Mouse (Mus musculus): ENCODE measurements at regions not wholly inside any gene's neighbourhood (a gene's known extent, or its start where the extent isn't known, plus 50 kb on each side); places are given as distances from the start of the nearest gene placed in this dataset.
A peak's percentile ranks its signal among the peaks of the same experiment; 100 is the strongest.

DNA sequence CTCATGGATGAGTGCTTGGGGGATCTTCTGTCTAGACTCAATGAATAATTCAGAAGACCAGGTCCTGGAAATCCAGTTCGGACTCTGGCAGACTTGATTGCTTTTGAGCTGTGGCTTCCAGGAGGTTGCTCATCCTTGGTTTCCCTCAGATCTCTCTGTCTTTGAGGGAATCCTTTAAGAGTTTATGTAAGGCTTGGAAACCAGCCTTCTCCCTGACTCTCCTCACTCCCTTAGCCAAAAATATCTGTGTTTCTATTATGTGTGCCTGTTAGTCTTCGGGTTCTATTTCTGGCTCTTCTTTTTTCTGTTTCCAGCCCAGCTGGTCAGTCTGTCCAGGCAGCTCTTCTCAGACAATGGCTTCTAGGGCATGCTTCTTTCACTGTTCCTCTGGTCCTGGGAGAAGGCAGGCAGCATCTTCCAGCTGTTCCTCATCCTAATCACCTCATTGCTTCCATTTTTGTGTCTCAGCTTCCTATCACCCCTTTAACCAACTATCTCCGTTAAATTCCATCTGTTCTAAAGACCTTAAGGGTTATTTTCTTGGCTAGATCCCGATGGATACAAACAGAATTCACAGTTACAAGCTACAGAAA lies 139.3 kb upstream of the Vldlr start:
- WGBS: 30% methylated on average over 4 of the region's 4 CpGs
- no peak overlapping the region for H3K27ac ChIP-seq (ENCODE audit: insufficient read depth, low read length)
- TF ChIP-seq CTCF (IDR thresholded peaks at IDR 0.05; ENCODE audit: borderline replicate concordance, insufficient read depth, low read depth, low read length): no peak
- TF ChIP-seq POLR2A (IDR thresholded peaks at IDR 0.05; ENCODE audit: borderline replicate concordance, insufficient read depth, low read length): no peak

DNA sequence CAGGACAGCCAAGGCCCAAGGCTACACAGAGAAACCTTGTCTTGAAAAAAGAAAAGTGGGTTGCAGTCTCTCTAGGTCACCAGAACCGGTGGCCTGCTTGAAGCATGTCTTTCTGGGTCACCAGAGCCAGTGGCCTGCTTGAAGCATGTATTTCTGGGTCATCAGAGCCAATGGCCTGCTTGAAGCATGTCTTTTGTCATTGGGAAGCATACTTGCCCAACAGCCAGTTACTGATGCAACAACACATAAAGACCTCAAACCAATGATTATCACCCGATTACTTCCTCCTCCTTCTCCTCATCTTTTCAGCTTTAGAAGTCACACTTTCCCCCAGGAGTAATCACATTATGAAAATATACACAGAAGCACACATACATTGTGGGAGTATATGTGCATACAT lies 128.9 kb upstream of the Vldlr start:
- 65% methylated on average over 2 of the region's 2 CpGs for WGBS
- Histone ChIP-seq H3K27ac (ENCODE audit: insufficient read depth, low read length) (no peak overlapping the region), H3K27me3 (ENCODE audit: control insufficient read depth, insufficient read depth, low read length) (no peaks in the 10 kb centered on the region), H3K4me1 (ENCODE audit: control insufficient read depth, insufficient read depth, low read length) (no peaks in the 10 kb centered on the region), H3K4me3 (replicated peaks; ENCODE audit: insufficient read depth, low read depth, low read length) (no peak overlapping the region)
- no peak for TF ChIP-seq CTCF (IDR thresholded peaks at IDR 0.05; ENCODE audit: borderline replicate concordance, insufficient read depth, low read depth, low read length)
- TF ChIP-seq POLR2A (IDR thresholded peaks at IDR 0.05; ENCODE audit: borderline replicate concordance, insufficient read depth, low read length): no peak
- DNase-seq: peak in 1 of 2 experiments; percentile 29

More for the DNA sequence above, 139.3 kb upstream of the Vldlr start:
- DNase-seq: no peak
- Histone ChIP-seq H3K4me3 (replicated peaks; ENCODE audit: insufficient read depth, low read depth, low read length) (no peak overlapping the region), H3K4me1 (ENCODE audit: control insufficient read depth, insufficient read depth, low read length) (no peaks in the 10 kb centered on the region), H3K27me3 (ENCODE audit: control insufficient read depth, insufficient read depth, low read length) (no peaks in the 10 kb centered on the region)

DNA sequence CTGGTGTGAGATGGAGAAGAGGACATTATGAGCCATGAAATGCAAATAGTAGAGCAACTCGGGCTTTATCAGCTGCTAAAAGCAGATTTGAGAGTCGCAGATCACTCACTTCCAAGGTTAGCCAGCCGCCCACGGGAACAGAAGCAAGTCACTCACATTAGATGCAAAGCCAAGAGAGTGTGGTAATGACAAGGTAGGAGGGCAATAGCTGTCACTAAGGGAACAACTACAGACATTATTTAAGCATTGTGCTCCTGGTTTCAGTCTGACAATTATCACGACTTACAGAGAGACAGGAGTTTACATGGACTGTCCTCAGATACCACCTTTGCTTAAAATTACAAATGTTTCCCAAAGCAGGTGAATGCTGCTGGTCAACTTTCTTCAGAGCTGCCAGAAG lies 128.5 kb upstream of the Vldlr start:
- no peak overlapping the region for H3K4me3 ChIP-seq (replicated peaks; ENCODE audit: insufficient read depth, low read depth, low read length)
- H3K27me3 ChIP-seq (ENCODE audit: control insufficient read depth, insufficient read depth, low read length): no peaks in the 10 kb centered on the region
- 82% methylated on average over 5 of the region's 5 CpGs for WGBS
- no peak for TF ChIP-seq CTCF (IDR thresholded peaks at IDR 0.05; ENCODE audit: borderline replicate concordance, insufficient read depth, low read depth, low read length)
- TF ChIP-seq POLR2A (IDR thresholded peaks at IDR 0.05; ENCODE audit: borderline replicate concordance, insufficient read depth, low read length): no peak
- DNase-seq: no peak
- no peak overlapping the region for H3K27ac ChIP-seq (ENCODE audit: insufficient read depth, low read length)
- no peaks in the 10 kb centered on the region for H3K4me1 ChIP-seq (ENCODE audit: control insufficient read depth, insufficient read depth, low read length)

DNA sequence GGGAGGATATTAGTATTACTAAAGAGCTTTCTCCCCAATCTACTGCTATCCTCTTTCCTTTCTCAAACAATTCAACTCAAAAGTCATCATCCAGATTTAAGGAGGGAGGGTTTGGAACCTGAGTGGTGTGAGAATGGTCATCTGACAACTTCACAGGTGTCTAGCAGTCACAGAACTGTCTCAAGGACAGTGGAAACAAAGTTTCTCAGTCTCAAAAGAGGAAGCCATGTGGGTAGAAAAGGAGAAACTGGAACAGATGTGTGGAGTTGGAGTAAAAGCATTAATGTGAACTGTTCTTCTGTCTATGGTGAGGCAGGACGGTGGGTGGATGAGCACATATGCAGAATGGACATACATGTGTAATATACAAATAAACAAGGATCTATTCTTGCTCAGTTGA lies 127.2 kb upstream of the Vldlr start:
- WGBS: 96% methylated on average over 1 of the region's 1 CpGs
- no peak overlapping the region for H3K27ac ChIP-seq (ENCODE audit: insufficient read depth, low read length)
- no peak for DNase-seq
- H3K27me3 ChIP-seq (ENCODE audit: control insufficient read depth, insufficient read depth, low read length): no peaks in the 10 kb centered on the region
- H3K4me1 ChIP-seq (ENCODE audit: control insufficient read depth, insufficient read depth, low read length): no peaks in the 10 kb centered on the region
- no peak overlapping the region for H3K4me3 ChIP-seq (replicated peaks; ENCODE audit: insufficient read depth, low read depth, low read length)
- TF ChIP-seq CTCF (IDR thresholded peaks at IDR 0.05; ENCODE audit: borderline replicate concordance, insufficient read depth, low read depth, low read length) (no peak), POLR2A (IDR thresholded peaks at IDR 0.05; ENCODE audit: borderline replicate concordance, insufficient read depth, low read length) (no peak)

DNA sequence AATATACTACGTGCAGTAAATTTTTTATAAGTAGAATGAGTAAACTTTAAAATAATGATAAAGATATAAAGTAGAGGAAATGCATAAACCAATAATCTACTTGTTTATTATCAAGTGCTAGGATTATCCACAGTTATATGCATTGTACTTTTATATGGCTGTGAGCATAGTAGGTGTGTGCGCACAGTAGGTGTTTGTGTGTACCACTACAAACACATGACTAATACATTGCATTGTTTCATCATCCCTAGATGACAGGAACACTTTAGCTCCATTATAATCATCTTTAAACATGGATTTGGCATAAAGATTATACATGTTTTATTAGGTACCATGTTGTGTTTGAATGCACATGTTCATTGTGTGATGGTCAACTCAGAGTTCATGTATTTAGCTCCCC lies 124.7 kb upstream of the Vldlr start:
- Histone ChIP-seq H3K4me1 (ENCODE audit: control insufficient read depth, insufficient read depth, low read length) (no peaks in the 10 kb centered on the region), H3K27me3 (ENCODE audit: control insufficient read depth, insufficient read depth, low read length) (no peaks in the 10 kb centered on the region), H3K4me3 (replicated peaks; ENCODE audit: insufficient read depth, low read depth, low read length) (no peak overlapping the region), H3K27ac (ENCODE audit: insufficient read depth, low read length) (no peak overlapping the region)
- no peak for TF ChIP-seq CTCF (IDR thresholded peaks at IDR 0.05; ENCODE audit: borderline replicate concordance, insufficient read depth, low read depth, low read length)
- TF ChIP-seq POLR2A (IDR thresholded peaks at IDR 0.05; ENCODE audit: borderline replicate concordance, insufficient read depth, low read length): no peak
- no peak for DNase-seq
- 96% methylated on average over 2 of the region's 2 CpGs for WGBS

DNA sequence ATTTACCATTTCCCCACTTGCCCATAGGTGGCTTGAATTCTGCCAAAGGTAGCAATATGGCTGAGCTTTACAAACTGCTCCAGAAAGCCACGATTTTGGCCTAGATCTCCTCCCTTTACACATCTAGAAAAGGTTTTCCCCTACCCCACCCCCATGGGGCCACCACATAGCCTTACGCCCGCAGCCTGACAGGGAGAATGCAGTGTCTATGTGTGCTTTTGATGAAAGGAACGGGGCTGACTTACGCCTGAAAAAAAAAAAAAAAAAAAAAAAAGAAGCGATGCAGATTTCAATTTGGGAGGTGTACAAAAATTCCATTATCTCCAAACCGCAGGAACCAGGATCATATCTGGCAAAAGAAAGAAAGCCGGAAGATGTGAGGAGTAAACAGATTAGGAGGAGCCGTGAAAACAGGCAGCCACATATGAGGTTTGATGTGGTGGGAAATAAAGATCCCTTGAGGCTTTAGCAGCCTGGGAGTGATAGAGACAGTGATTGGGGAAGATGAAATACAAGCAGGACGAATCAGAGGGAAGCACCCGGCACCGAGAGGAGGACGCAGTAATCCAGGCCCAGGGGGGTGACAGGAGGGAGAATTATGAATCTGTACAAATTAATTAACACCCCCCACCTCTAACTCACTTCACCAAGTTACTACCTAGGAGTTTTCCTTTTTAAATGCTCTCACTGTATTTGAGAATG lies 121.4 kb upstream of the Vldlr start:
- Histone ChIP-seq H3K4me1 (ENCODE audit: control insufficient read depth, insufficient read depth, low read length) (no peaks in the 10 kb centered on the region), H3K27ac (ENCODE audit: insufficient read depth, low read length) (no peak overlapping the region), H3K27me3 (ENCODE audit: control insufficient read depth, insufficient read depth, low read length) (no peaks in the 10 kb centered on the region; the same call in 1 of the 2 replicates), H3K4me3 (replicated peaks; ENCODE audit: insufficient read depth, low read depth, low read length) (no peak overlapping the region)
- no peak for TF ChIP-seq POLR2A (IDR thresholded peaks at IDR 0.05; ENCODE audit: borderline replicate concordance, insufficient read depth, low read length)
- no peak for TF ChIP-seq CTCF (IDR thresholded peaks at IDR 0.05; ENCODE audit: borderline replicate concordance, insufficient read depth, low read depth, low read length)
- 43% methylated on average over 13 of the region's 13 CpGs for WGBS
- no peak for DNase-seq

DNA sequence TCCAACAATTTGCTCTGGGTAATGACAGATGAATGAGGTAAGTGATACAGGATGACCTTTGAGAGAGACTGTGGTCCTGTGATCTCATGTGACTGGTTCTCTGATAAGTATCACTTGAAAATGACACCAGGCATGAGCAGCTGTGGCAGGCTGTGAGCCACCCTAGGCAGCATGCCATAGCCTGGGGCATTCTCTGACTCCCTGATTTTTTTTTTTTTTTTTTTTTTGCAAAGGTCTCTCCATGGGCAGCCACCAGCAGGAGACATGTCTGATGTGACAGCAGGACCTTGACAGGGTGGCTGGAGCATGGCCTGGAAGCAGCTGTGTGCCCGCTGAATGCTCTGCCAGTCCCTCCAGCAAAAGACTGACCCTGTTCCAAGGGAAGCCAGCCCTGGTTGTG lies 116.4 kb upstream of the Vldlr start:
- H3K27me3 ChIP-seq (ENCODE audit: control insufficient read depth, insufficient read depth, low read length): no peaks in the 10 kb centered on the region; the same call in 1 of the 2 replicates
- 33% methylated on average over 1 of the region's 1 CpGs for WGBS
- H3K4me3 ChIP-seq (replicated peaks; ENCODE audit: insufficient read depth, low read depth, low read length): no peak overlapping the region
- DNase-seq: no peak
- H3K4me1 ChIP-seq (ENCODE audit: control insufficient read depth, insufficient read depth, low read length): no peaks in the 10 kb centered on the region; the same call in 1 of the 2 replicates
- TF ChIP-seq CTCF (IDR thresholded peaks at IDR 0.05; ENCODE audit: borderline replicate concordance, insufficient read depth, low read depth, low read length) (no peak), POLR2A (IDR thresholded peaks at IDR 0.05; ENCODE audit: borderline replicate concordance, insufficient read depth, low read length) (no peak)
- H3K27ac ChIP-seq (ENCODE audit: insufficient read depth, low read length): no peak overlapping the region

DNA sequence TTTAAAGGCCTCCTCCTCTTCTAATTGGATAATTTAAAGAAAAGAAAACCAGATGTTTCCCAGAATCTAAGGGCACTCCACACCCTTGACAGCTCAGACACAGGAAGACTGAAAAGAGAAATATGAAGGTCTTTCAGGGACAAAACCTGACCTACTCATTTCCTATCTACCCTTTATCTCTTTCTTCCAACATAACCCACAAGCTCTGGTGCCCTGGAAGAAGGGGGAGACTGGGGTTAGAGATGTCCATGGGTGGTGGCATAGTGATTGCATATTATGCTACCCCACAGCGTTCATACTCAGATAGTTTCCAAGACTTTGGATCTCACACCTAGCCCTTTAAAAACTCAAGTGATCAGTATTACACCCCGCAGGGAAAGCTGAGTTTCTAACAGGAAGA lies 105.8 kb upstream of the Vldlr start:
- WGBS: 92% methylated on average over 2 of the region's 2 CpGs
- Histone ChIP-seq H3K4me1 (ENCODE audit: control insufficient read depth, insufficient read depth, low read length) (no peaks in the 10 kb centered on the region), H3K27ac (ENCODE audit: insufficient read depth, low read length) (no peak overlapping the region), H3K4me3 (replicated peaks; ENCODE audit: insufficient read depth, low read depth, low read length) (no peak overlapping the region), H3K27me3 (ENCODE audit: control insufficient read depth, insufficient read depth, low read length) (no peaks in the 10 kb centered on the region)
- DNase-seq: no peak
- no peak for TF ChIP-seq POLR2A (IDR thresholded peaks at IDR 0.05; ENCODE audit: borderline replicate concordance, insufficient read depth, low read length)
- TF ChIP-seq CTCF (IDR thresholded peaks at IDR 0.05; ENCODE audit: borderline replicate concordance, insufficient read depth, low read depth, low read length): no peak

All from cerebellum, adult 2 months (tissue).